Mouse (Mus musculus) liver, postnatal 0 days (tissue): Measurements from ENCODE around the gene Kcne1.
A peak's percentile ranks its signal among the peaks of the same experiment; 100 is the strongest.

Experiments
- CTCF ChIP-seq: sonication (generic); IDR thresholded peaks from 2 replicates; pipeline ENCODE4 v1.5.1; 2016; ENCODE audit warnings: antibody characterized with exemption, low read depth
- EP300 ChIP-seq: IDR thresholded peaks from 2 replicates; pipeline ENCODE4 v1.6.1; 2016; ENCODE audit warnings: antibody characterized with exemption, low read depth, mild to moderate bottlenecking

DNA sequence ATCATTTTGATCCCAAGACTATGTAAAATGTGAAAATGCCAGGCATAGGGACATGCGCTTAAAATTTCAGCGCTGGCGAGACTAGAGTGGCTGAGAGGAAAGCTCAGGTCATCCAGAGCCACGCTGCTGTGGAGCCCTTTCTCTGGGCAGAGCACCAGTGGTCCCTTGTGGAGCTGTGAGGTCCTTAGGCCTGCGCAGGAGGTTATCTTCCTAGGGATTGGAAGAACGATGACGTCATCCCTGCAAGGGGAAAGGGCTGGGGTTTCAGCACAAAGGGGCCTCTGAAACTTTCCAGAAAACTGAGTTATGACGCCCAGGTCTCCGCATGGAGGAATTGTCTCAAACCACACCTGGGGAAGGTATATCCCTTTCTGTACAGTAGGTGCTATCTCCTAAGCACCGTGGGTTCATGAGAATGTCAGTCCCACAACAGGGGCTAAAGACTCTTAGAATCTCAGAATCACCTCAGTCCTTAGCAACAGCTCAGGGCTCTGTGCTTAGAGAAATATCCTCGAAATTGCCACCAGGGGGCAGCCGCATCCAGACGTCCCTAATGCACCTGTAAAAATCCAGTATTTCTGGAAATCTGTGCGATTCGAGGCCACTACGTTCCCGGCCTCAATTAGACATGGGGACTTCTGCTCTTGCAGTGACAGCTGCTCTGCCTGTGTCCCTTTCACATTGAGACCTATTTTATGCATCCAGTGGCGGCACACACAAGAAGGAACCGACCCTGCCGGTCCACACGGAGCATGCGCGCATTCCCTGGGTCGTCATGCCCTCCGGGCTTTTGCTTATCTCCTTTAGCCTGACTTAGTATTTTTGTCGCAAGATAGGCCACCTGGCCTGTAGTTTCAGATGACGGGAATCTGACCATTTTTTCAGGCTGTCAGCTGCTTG is 18.4 kb downstream of the Kcne1 start:
- peak; percentile 81 for TF ChIP-seq CTCF
- no peak for TF ChIP-seq EP300
